Mouse (Mus musculus) stomach, postnatal 0 days (tissue): ENCODE results near the gene Ap2s1.

Experiments used
- CTCF ChIP-seq: IDR thresholded peaks from 2 replicates; pipeline ENCODE4 v1.5.1; 2016; ENCODE audit warnings: antibody characterized with exemption, low read depth, mild to moderate bottlenecking, moderate library complexity
- EP300 ChIP-seq: optimal IDR thresholded peaks from 2 replicates; pipeline ENCODE3; 2016; ENCODE audit warnings: antibody characterized with exemption

GRCm38 (mm10) chr7:16752016-16752415 lies 13.8 kb downstream of the Ap2s1 start:
- TF ChIP-seq CTCF (no peak), EP300 (no peak)
